Mouse (Mus musculus): ENCODE data around the gene Ism1. TPM values are rescaled to one million over a fixed set of nuclear protein-coding genes. Genes with fewer than 3 reads are reported as not detected.

The Ism1 gene
- total RNA-seq, 1 experiment = 0.76 TPM

DNA sequence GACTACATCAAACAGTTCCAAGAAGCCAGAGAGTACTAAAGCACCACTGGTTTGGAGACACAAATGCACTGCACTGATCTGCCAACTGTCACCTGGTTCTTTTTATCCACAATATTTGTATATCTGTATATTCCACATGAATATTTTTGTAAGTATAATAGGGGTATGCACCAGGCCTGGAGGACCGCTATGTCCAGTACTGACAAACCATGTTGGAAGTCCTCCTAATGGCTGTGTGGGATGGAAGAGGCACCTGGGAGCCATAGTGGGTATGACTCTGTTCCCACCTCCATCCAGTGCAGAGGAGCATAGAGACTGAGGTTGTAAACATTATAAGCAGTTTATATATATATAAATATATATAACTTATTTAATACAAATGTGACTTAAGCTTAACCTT lies 79.5 kb downstream of the Ism1 start:
- no peak for DNase-seq (ENCODE audit: low read depth, low spot score)
- H3K4me3 ChIP-seq (ENCODE audit: insufficient read depth in 1 of 2, low read depth in 1 of 2, low read length in 2 of 2, poor library complexity in 1 of 2, severe bottlenecking in 1 of 2) = no peak overlapping the region
- no peaks in the 10 kb centered on the region for H3K4me1 ChIP-seq (ENCODE audit: control insufficient read depth in 2 of 2, insufficient read depth in 2 of 2, low read length in 2 of 2, poor library complexity in 1 of 2)
- no peak overlapping the region for H3K27ac ChIP-seq (ENCODE audit: insufficient read depth, low read depth, low read length, poor library complexity, severe bottlenecking)
- no peaks in the 10 kb centered on the region for H3K9me3 ChIP-seq (ENCODE audit: control insufficient read depth, insufficient read depth, low read depth, low read length)
- in situ Hi-C loops (cut with MboI; ENCODE audit: low sequenced_read_pairs in 2 of 2, unreplicated experiment in 2 of 2) = no loop called here
- no peak for TF ChIP-seq ZNF384 (IDR thresholded peaks at IDR 0.05; ENCODE audit: low read depth, low read length)
- no peak for TF ChIP-seq MAFK (IDR thresholded peaks at IDR 0.05; ENCODE audit: insufficient read depth, low read depth, low read length)
- no peak for TF ChIP-seq HCFC1 (IDR thresholded peaks at IDR 0.05; ENCODE audit: borderline replicate concordance, insufficient read depth, low read length)
- no peak for TF ChIP-seq CHD2 (IDR thresholded peaks at IDR 0.05; ENCODE audit: low read depth, low read length)
- no peak for TF ChIP-seq ZC3H11A (IDR thresholded peaks at IDR 0.05; ENCODE audit: borderline replicate concordance, low read depth, low read length)
- H3K36me3 ChIP-seq (ENCODE audit: control insufficient read depth, insufficient read depth, low read length, poor library complexity, severe bottlenecking) = no peaks in the 10 kb centered on the region
- H3K9ac ChIP-seq (ENCODE audit: insufficient read depth, low read depth, low read length, poor library complexity, severe bottlenecking) = no peak overlapping the region

DNA sequence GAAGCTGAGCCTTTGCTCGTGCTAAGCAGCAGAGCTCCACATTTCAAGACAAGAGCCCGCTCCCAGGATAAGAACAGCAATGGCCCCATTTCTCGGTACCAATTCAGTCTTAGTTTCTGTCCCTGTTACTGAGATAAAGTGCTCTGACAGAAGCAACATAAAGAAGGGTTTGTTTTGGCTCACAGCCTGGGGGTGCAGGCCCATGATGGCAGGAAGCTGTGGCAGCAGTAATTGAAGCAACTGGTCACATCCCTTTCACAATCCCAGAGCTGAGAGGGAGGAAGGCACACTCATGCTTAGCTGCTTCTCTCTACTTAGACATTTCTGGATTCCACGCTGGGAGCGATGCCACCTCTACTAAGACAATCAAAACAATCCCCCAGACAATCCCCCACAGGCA lies 86.4 kb downstream of the Ism1 start:
- H3K9me3 ChIP-seq (ENCODE audit: control insufficient read depth, insufficient read depth, low read depth, low read length) = no peaks in the 10 kb centered on the region
- TF ChIP-seq HCFC1 (IDR thresholded peaks at IDR 0.05; ENCODE audit: borderline replicate concordance, insufficient read depth, low read length) (no peak), CHD2 (IDR thresholded peaks at IDR 0.05; ENCODE audit: low read depth, low read length) (no peak), ZNF384 (IDR thresholded peaks at IDR 0.05; ENCODE audit: low read depth, low read length) (no peak), ZC3H11A (IDR thresholded peaks at IDR 0.05; ENCODE audit: borderline replicate concordance, low read depth, low read length) (no peak), MAFK (IDR thresholded peaks at IDR 0.05; ENCODE audit: insufficient read depth, low read depth, low read length) (no peak)
- in situ Hi-C loops (cut with MboI; ENCODE audit: low sequenced_read_pairs in 2 of 2, unreplicated experiment in 2 of 2) = no loop called here
- H3K36me3 ChIP-seq (ENCODE audit: control insufficient read depth, insufficient read depth, low read length, poor library complexity, severe bottlenecking) = no peaks in the 10 kb centered on the region
- no peak overlapping the region for H3K9ac ChIP-seq (ENCODE audit: insufficient read depth, low read depth, low read length, poor library complexity, severe bottlenecking)
- no peak overlapping the region for H3K4me3 ChIP-seq (ENCODE audit: insufficient read depth in 1 of 2, low read depth in 1 of 2, low read length in 2 of 2, poor library complexity in 1 of 2, severe bottlenecking in 1 of 2)
- no peaks in the 10 kb centered on the region for H3K4me1 ChIP-seq (ENCODE audit: control insufficient read depth in 2 of 2, insufficient read depth in 2 of 2, low read length in 2 of 2, poor library complexity in 1 of 2)
- no peak for DNase-seq (ENCODE audit: low read depth, low spot score)
- H3K27ac ChIP-seq (ENCODE audit: insufficient read depth, low read depth, low read length, poor library complexity, severe bottlenecking) = no peak overlapping the region

DNA sequence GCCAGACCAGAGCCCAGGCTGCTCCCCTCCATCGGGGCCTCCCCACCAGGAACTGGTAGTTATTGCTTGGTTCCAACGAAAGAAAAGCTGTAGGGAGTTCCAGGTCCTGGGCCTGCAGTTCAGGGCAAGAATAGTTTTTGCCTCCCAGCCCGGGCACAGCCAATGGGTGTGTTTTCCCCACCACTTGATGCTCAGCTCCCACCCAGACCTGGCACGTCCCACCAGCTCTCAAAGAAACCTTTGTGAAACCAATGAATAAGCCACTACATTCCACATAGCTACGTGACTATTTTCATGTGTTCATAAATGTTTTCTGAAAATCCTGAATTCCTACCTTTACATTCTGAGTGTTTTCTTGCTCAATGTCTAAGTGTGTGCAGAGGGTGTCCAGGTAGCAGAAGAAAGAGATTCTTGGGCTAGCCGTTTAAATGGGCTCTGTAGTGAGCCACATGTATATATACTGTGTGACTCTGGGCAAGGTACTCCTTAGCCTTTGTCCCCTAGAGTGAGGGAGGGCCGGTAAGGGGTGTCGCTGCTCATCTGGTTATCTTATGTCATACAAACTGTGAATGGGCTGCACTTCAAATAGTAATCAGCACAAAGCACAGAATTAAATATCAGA lies 97.1 kb downstream of the Ism1 start:
- H3K9ac ChIP-seq (ENCODE audit: insufficient read depth, low read depth, low read length, poor library complexity, severe bottlenecking) = no peak overlapping the region
- in situ Hi-C loops (cut with MboI; ENCODE audit: low sequenced_read_pairs in 2 of 2, unreplicated experiment in 2 of 2) = loop anchor here in 1 of 2 experiments (25.0 kb wide), 1 partner anchor 187 kb away; no protein-coding TSS in a partner anchor
- H3K9me3 ChIP-seq (ENCODE audit: control insufficient read depth, insufficient read depth, low read depth, low read length) = 0 out of 2 replicates have a peak, but pooled peaks cover 2% of the 10 kb centered on the region
- no peaks in the 10 kb centered on the region for H3K36me3 ChIP-seq (ENCODE audit: control insufficient read depth, insufficient read depth, low read length, poor library complexity, severe bottlenecking)
- H3K4me1 ChIP-seq (ENCODE audit: control insufficient read depth in 2 of 2, insufficient read depth in 2 of 2, low read length in 2 of 2, poor library complexity in 1 of 2) = no peaks in the 10 kb centered on the region
- H3K4me3 ChIP-seq (ENCODE audit: insufficient read depth in 1 of 2, low read depth in 1 of 2, low read length in 2 of 2, poor library complexity in 1 of 2, severe bottlenecking in 1 of 2) = no peak overlapping the region
- DNase-seq (ENCODE audit: low read depth, low spot score) = no peak
- no peak overlapping the region for H3K27ac ChIP-seq (ENCODE audit: insufficient read depth, low read depth, low read length, poor library complexity, severe bottlenecking)
- TF ChIP-seq HCFC1 (IDR thresholded peaks at IDR 0.05; ENCODE audit: borderline replicate concordance, insufficient read depth, low read length) (no peak), ZNF384 (IDR thresholded peaks at IDR 0.05; ENCODE audit: low read depth, low read length) (no peak), ZC3H11A (IDR thresholded peaks at IDR 0.05; ENCODE audit: borderline replicate concordance, low read depth, low read length) (no peak), CHD2 (IDR thresholded peaks at IDR 0.05; ENCODE audit: low read depth, low read length) (no peak), MAFK (IDR thresholded peaks at IDR 0.05; ENCODE audit: insufficient read depth, low read depth, low read length) (no peak)

DNA sequence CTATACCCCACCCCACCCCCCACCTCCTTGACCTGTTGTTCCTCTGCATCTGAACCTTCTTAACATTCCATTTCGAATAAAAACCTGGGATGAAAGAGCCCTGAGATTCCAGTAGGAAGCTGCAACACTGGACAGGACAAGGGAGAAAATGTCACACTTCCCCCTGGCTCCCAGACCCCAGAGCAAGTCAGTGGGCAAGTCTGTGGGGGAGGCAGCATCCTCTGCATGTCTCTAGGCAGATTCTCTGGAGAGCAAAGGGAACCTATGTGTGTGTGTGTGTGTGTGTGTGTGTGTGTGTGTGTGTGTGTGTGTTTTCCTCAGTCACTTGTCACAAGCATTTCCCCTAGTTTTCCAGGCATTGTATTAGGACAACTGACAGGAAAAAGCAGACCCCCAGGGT lies 98.7 kb downstream of the Ism1 start:
- DNase-seq (ENCODE audit: low read depth, low spot score) = no peak
- in situ Hi-C loops (cut with MboI; ENCODE audit: low sequenced_read_pairs in 2 of 2, unreplicated experiment in 2 of 2) = loop anchor here in 1 of 2 experiments (25.0 kb wide), 1 partner anchor 186 kb away; no protein-coding TSS in a partner anchor
- no peak overlapping the region for H3K4me3 ChIP-seq (ENCODE audit: insufficient read depth in 1 of 2, low read depth in 1 of 2, low read length in 2 of 2, poor library complexity in 1 of 2, severe bottlenecking in 1 of 2)
- TF ChIP-seq CHD2 (IDR thresholded peaks at IDR 0.05; ENCODE audit: low read depth, low read length) (no peak), ZNF384 (IDR thresholded peaks at IDR 0.05; ENCODE audit: low read depth, low read length) (no peak), ZC3H11A (IDR thresholded peaks at IDR 0.05; ENCODE audit: borderline replicate concordance, low read depth, low read length) (no peak), MAFK (IDR thresholded peaks at IDR 0.05; ENCODE audit: insufficient read depth, low read depth, low read length) (no peak), HCFC1 (IDR thresholded peaks at IDR 0.05; ENCODE audit: borderline replicate concordance, insufficient read depth, low read length) (no peak)
- H3K9ac ChIP-seq (ENCODE audit: insufficient read depth, low read depth, low read length, poor library complexity, severe bottlenecking) = no peak overlapping the region
- no peak overlapping the region for H3K27ac ChIP-seq (ENCODE audit: insufficient read depth, low read depth, low read length, poor library complexity, severe bottlenecking)
- H3K9me3 ChIP-seq (ENCODE audit: control insufficient read depth, insufficient read depth, low read depth, low read length) = 0 out of 2 replicates have a peak, but pooled peaks cover 2% of the 10 kb centered on the region
- no peaks in the 10 kb centered on the region for H3K4me1 ChIP-seq (ENCODE audit: control insufficient read depth in 2 of 2, insufficient read depth in 2 of 2, low read length in 2 of 2, poor library complexity in 1 of 2)
- H3K36me3 ChIP-seq (ENCODE audit: control insufficient read depth, insufficient read depth, low read length, poor library complexity, severe bottlenecking) = no peaks in the 10 kb centered on the region
